Mouse (Mus musculus): ENCODE data around the gene Tcp10b.
"Not testable (repeated sequence)": the region's sequence is repeated elsewhere in the genome, so short reads cannot be mapped to it uniquely, and the experiment has no call there.

The Tcp10b gene

GRCm38 (mm10) chr17:13060804-13061203 lies at the start of gene Tcp10b:
Gene Tcp10b (plus strand): TSS chr17:13061104.
- DNase-seq = not testable (repeated sequence)

GRCm38 (mm10) chr17:13013316-13013715 lies 47.6 kb upstream of the Tcp10b start:
- no peak for DNase-seq

GRCm38 (mm10) chr17:13036627-13037192 lies 24.2 kb upstream of the Tcp10b start:
- not testable (repeated sequence) for DNase-seq

GRCm38 (mm10) chr17:13043846-13044673 lies 16.8 kb upstream of the Tcp10b start:
- peak in 1 of 2 experiments; percentile 18 for DNase-seq

DNA sequence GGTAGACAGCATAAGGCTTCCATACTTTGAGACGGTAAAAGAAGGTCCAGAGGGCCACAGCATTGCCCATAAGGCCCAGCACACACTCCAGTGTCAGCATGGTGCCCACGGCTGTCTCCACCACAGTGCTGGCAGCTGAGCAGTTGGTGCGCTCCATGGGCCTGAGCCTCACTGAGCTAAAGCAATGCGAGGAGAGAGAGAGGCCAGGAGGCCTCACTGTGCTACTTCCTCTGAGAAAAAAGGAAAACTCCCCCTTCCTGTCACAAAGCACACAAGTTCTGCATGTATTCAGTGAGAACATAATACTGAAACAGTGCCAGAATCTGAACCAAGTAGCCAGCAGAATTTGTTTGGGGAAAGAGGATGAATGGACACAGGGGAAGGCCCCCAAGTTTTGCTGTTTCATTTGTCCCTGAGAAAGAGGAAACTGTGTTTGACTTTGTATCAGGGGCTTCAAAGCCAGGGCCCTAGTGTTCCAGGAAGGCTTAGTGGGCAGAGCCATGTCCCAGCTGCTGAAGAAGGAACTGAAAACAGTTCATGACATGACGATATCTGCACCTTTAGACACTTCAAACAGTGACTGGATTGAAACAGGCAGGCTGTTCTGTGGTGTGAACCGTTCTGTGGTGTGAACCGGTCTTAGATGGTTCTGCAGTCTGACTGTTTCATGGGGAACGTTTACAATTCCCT lies 8.6 kb upstream of the Tcp10b start, which contains the start of gene Gpr31b:
Gpr31b (minus strand) TSS at position 173 of the 690 bp plus-strand sequence.
- not testable (repeated sequence) for DNase-seq

DNA sequence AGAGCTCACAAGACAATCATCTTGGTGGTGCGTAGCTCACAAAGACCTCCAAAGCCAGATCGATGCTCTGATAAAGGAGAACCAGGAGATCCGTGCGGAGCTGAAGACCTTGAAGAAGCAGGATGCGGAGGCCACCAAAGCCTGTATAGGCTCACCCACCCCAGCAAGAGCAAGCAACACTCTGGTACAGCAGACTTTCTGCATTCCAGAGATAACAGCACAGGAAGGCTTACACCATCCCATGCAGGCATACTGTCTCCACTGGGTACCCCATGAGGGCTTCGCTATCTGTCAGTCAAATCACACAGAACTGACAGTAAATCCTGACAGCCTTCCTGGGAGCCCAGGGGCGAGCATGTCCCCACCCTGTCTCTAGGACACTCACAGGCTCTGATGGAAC lies 2.0 kb downstream of the Tcp10b start:
- not testable (repeated sequence) for DNase-seq

DNA sequence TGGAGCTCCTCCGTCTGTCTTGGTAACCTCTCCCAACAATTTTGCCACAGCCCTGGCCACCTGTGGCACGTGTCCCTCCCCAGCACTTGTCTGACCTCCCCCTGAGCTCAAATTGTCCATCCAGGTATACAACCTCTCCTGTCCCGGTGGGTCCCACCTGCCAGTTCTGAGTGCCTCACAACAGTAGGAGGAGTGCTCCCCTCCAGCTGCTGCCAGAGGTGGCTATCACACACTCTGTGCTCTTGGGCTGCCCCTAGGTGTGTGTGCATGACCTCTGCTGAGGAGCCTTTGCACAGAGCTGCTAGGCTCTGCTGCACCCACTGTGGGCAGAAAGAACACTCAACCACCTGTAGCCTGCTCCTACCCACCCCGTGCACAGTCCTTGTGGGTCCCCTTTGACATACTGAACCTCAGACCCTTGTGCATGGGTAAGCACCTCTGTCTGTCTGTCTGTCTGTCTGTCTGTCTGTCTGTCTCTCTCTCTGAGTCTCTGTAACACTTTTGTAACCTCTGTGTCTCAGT lies 7.0 kb downstream of the Tcp10b start:
- DNase-seq = not testable (repeated sequence)

DNA sequence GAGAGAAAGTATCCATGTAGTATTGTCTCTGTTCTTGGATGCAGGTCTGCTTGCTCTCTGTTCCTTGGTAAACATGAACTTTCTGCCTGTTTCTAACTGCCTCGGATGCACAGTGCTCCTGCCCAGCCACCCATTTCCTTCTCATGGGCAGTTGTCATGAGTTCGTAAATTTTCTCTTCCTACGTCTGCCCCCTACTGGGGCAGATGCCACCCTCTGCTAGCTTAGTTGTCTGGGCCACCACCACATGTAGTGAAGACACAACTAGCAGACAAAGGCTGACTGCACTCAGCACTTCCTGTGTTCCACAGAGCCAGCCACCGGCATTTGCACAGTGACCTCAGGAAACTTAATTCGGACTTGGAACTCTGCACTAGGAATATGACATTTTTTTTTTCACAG lies 8.3 kb downstream of the Tcp10b start:
- not testable (repeated sequence) for DNase-seq

GRCm38 (mm10) chr17:13091510-13091909 lies 30.6 kb downstream of the Tcp10b start:
- DNase-seq = not testable (repeated sequence)

- not testable (repeated sequence) for DNase-seq
These were observed 31.3 kb downstream of the Tcp10b start for GRCm38 (mm10) chr17:13092100-13092764.

GRCm38 (mm10) chr17:13092960-13093359 lies 32.1 kb downstream of the Tcp10b start:
- not testable (repeated sequence) for DNase-seq

GRCm38 (mm10) chr17:13106563-13106962 lies 45.7 kb downstream of the Tcp10b start:
- not testable (repeated sequence) for DNase-seq

- DNase-seq = not testable (repeated sequence)
These were observed 51.8 kb downstream of the Tcp10b start for GRCm38 (mm10) chr17:13112504-13113291.

GRCm38 (mm10) chr17:13123308-13124038 lies 62.6 kb downstream of the Tcp10b start:
- not testable (repeated sequence) for DNase-seq

DNA sequence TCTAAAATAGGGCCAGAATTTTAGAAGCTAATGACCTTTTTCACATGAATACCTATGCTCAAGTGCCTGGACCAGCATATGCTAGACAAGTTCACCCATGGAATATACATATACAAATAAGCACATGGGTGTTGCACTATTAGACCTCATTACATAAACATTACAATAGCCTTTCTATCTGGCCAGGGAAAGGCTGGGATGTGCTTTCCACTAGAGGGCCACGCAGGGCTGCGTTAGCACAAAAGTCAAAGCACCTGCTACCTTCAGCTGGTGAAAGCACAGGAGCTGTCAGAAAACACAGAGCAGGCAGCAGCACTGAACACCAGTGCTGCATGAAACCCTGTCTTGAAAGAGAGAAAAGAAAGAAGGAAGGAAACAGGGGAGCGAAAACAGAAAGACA lies 63.3 kb downstream of the Tcp10b start:
- not testable (repeated sequence) for DNase-seq

DNA sequence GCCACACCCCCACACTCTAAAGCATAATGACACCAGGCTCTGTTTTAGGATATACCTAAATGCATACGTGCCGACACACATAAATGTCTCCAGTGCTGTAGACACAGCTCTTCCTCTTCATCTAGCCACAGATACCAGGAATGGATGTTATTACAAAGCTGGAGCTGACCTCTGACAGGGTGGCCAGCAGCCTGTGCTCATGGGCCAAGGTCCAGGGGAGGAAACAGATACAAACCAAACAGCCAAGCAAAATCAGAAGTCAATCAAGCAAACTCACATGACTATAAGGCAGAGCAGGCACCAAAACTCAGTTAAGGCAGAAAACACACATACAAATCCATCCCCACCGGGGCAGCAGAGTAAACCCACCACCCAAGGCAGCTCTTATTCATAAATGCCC lies 68.4 kb downstream of the Tcp10b start:
- DNase-seq = not testable (repeated sequence)

DNA sequence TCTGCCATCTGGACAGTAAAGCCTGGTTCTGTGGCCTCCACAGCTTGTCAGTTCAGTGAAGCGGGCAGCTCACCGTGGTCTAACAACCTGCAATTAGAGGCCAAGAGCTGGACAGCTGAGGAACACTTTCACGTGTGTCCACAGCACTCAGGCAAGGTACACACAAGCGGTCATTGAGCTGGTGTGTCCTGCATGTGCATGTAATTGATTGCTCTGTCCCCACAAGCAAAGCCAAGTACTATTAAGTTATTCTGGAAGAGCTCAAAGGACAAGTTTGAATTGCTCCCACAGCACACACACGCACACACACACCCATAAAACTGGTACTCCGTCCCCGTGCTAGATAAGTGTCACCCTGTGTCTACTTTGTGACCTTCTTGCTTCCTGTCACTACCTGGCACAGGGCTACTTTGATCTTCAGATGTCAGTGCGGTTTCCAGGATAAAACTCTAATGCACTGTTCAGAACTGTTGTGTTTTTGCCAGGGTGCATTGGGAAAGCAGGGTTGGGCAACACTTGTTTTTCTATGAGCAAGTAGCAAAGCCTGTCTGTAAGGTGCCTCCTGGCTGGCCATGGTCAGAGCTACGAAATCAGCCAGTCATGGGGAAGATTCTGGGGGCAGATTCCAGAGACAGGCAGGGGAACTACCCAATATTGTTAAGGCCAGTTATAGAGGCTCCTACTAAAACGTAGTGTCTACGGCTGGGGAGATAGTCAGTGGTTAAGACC lies 69.0 kb downstream of the Tcp10b start:
- DNase-seq = not testable (repeated sequence)

DNA sequence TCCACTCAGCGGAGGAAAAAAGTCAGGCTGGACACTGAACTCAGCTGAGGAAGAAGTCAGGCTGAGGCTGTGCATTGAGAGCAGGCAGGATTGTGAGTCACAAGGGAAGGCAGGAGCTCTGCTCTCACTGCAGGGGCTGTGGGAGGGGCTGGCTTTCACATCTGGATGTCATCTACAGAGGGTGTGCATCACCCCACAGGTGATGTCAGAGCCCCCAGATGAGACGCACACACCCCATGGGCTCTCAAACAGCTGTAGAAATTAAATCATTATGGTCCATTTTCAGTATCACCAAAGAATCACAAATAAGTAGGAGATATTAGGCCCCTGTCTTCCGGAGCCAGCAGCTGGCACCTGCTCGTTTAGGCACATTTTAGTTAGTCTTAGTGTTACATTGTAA lies 70.8 kb downstream of the Tcp10b start, which contains the start of gene Unc93a:
Unc93a (minus strand) TSS at position 101 of the 400 bp plus-strand sequence.
- not testable (repeated sequence) for DNase-seq

Data from spleen, adult 18-20 months (tissue).